Mouse (Mus musculus): ENCODE results near the gene Macrod2.

Macrod2 gene

DNA sequence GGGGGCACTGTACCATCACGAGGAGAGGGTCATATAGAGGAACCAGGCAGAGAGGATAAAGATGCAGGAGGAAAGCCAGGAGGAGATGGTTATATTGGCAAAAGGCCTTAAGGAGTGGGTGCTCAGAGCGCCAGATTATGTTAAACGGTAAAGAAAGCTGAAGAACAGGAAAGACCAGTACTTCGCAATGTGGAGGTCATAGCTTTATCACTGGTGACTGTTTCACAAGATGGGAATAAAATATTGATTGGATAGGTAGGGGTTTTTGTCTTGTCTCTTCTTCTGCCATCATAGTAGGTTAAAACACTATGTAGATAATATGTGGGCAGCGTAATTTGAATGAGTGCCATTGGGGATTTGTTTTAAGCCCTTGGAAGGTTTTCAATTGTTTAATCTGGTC, 816.2 kb downstream of the Macrod2 start:
- DNase-seq (ENCODE audit: low read depth, low spot score): no peak

DNA sequence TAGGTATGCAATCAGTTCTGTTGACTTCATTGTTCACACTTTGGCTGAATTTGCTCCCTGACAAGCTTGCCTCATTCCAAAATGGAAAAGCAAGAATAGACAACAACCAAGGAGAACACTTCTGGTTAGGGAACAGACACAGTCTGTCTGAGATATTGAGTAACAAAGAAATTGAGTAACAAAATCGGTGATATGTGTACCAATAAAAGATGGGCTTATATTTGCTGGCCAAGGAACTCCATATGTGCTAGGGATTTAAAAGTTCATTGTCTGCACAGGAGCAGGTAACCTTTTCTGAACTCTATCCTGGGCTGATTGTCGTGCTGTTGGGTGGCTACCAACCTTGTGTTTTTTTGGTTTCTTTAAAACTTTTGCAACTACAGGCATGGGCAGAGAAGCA, 817.2 kb downstream of the Macrod2 start:
- no peak for DNase-seq (ENCODE audit: low read depth, low spot score)

DNA sequence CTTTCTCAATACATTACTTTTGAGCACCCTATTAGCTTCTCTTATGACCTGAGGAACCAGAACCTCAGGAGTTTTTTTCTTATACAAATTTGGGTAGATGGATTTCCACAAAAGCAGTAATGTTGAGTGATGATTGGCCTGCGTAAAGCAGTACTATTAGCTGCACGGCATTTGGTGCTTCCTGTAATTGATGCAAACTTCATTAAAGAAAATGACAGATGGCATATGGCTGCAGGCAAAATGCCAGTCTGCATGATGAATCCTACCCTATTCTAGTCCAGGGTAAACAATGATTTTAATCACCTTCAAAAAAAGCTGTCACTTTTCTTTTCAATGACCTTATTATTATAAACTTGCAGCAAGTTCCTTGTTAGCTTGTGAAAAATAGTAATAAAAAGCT, 822.4 kb downstream of the Macrod2 start:
- DNase-seq (ENCODE audit: low read depth, low spot score): no peak

DNA sequence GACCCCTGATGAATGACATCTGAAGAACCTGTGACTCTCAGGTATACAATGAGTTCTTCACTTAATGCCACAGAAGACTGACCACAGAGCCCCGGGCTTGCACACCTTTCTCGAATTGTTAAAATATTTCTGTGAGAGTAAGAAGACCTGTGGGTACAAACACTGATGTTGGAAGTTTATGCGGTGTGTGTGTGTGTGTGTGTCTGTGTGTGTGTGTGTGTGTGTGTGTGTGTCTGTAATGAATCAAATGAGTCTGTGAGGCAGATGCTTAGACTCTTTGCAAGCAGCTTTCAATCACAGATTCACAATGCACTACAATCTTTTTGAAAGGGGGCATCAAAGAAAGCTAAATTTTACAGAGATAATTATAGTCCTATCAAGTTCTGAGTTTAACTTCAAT, 822.8 kb downstream of the Macrod2 start:
- DNase-seq (ENCODE audit: low read depth, low spot score): no peak

DNA sequence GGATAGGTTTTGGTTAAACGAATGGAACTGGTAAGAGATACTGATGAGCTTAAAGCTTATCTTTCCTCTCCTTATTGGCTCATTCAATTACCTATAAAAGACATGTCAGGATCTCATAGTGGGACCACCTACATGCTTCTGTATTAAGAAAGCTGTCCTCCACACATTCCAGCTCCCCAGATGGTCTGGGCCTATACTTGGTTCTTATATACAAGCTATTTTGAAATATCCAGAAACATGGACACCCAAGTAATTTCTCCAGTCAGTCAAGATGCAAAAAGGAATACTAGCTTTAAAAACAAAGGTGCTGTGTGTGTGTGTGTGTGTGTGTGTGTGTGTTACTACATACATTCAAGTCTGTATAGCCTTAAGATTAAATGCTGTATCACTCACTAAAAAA, 833.7 kb downstream of the Macrod2 start:
- no peak for DNase-seq (ENCODE audit: low read depth, low spot score)

DNA sequence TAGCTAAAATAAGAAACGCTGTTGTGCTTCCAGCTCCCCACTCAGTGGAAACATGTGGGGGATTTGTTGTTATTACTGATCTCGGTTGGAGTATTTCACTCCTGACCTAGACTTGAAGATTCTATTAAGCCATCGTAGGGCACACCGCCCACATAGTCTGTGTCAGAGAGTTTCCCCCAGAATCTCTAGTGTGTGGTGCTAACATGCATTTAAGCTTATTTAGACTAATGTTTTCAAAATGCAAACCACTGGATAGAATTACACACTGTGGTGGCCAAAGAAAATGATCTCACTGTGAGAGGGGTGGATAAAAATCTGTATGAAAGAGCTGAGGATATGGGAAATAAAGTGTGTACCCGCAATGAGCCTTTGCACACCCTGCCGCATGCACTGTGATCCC, 834.7 kb downstream of the Macrod2 start:
- DNase-seq (ENCODE audit: low read depth, low spot score): no peak

DNA sequence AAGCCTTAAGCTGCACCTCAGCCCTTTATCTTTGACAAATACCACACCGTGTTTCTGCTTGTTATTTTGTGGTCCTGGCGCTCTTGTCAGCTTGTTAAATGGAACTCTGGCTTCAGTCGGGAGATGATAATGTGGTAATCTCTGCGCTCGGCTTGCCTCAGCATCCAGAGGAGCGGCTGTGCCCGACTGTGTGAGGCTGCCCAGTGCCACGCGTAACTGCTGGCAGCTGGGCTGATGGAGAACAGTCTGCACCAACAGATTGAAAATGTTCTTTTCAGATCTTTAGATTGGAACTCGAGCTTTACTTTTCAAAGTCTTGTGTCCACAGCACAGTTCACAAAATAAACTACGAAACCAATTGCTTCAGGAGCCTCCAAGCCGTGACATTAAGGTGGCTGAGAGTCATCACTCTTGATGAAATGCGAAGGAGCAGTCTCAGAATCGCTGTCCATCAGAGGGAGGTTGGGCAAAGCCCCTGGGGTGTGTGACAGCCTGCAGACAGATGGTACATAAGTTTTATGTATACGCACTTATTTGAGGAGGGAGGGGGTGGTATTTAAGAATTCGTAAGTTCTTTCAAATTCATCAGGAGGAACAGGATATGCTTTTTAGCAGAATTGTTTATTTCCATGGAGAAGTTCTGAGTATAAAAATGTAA, 836.0 kb downstream of the Macrod2 start:
- DNase-seq (ENCODE audit: low read depth, low spot score): no peak

DNA sequence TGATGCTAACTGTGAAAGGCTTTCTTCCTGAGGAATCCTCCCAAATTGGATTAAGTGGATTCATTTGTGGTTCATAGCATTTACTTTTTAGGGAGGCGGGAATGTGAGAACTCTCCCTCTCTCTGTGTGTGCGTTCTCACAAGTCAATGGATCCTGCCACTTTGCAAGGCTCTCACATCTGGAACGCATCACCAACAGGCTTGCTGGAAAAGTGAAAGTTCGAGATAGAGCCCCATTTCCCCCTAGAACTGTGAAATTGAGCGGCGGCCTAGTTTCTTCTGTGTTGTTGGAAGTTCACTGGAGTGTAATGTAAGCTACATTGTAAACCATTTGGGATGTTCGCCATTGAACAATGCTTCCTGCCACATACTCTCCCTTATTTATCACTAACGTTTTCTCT, 839.2 kb downstream of the Macrod2 start:
- peak; percentile 61 for DNase-seq (ENCODE audit: low read depth, low spot score)

DNA sequence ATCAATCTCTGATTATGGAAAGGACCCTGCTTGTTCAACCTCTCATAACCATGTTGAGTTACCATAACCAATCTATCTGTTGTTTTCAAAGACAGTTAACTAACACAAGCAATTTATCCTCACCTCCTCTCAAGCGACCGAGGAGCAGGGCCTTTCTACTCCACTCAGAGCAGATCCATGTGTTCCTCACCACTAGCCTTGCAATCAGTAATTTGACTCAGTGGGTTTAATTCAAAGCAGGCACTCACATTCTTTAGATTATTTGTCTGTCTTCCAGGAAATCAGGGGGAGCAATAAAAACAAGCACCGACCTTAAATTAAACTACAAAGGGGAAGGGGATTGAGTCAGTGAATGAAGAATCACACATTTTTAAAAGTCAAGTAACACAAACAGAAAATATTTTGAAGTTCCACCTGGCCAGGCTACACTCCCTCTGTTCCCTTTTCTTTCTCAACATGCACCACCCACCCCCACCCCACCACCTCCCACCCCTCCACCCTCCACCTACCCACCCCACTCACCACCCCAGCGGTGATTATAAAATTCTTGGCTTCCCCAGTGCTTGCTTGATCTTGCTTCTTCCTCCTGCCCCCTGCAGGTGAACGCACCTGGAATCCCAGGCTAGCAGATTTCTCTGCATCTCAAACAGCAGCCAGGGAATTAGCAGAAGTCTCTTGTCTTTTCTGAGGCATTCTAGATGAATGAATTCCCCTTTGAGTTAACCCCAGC, 839.8 kb downstream of the Macrod2 start:
- DNase-seq (ENCODE audit: low read depth, low spot score): peak; percentile 34

DNA sequence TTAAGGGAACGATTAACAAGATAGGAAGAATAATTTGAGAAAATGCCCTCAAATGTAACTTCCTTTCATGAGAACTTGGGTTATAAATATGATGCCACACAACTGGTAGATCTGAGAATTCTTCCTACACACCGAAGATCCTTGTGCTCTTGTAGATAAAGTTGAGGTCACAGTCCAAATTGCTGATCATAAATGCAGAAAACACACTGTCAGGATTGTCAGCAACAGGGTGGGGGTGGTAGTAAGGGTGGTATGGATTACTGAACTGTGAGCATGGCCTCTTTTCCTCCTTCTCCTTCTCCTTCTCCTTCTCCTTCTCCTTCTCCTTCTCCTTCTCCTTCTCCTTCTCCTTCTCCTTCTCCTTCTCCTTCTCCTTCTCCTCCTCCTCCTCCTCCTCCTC, 852.6 kb downstream of the Macrod2 start:
- DNase-seq (ENCODE audit: low read depth, low spot score): no peak

DNA sequence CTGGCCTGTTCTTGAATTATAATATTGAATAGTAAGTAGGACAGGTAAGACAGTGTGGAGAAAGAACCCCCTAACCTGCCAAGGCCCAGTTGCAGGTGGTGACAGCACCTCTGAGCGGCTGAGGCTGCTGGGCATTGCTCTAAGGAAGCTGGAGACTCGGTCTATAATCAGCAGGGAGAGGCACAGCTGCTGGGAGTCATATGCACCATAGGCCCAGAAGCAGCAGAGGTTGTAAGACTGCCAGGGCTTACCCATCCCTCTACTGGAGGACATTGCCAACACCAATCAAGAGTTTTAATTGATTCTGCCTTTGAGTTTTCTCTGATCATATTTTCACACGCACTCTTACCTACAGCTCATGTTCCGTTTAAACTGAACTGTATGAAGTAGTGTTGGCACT, 869.5 kb downstream of the Macrod2 start:
- no peak for DNase-seq (ENCODE audit: low read depth, low spot score)

DNA sequence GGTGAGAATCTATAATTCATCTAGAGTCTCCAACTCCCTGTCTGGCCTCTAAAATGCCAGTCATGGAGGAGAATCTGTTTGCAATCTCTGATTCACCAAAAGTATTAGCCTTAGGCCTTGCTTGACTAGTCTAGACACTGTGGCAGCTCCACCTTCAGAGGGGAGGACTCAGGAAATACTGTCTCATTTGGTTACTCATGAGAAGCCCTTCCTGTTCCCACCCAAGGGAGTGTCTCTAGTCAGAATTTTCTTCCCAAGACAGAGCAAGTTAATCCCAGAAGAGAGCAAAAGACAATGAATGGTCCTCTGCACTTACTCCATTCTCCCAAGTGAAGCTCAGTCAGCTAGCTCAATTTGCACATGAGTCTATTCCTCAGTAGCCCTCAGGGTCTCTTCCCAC, 871.5 kb downstream of the Macrod2 start:
- DNase-seq (ENCODE audit: low read depth, low spot score): no peak

DNA sequence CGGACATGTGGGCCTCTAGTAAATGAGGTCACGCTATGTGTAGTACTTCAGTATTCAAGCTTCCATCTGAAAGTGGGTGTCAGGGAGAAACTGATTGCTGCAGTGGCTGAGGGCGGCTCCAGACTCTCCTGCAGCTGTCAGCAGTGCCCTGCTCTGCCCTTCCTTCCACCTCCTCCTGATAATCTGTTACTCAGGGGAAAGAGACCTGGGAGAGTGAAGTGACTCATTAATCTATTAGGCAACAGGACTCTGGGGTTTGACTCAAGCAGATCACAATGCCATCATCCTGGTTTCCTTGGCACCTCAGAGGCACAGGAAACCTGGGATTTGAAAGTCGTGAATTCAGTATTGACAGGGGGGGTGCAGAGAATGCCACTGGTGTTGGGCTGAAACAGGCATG, 876.4 kb downstream of the Macrod2 start:
- no peak for DNase-seq (ENCODE audit: low read depth, low spot score)

DNA sequence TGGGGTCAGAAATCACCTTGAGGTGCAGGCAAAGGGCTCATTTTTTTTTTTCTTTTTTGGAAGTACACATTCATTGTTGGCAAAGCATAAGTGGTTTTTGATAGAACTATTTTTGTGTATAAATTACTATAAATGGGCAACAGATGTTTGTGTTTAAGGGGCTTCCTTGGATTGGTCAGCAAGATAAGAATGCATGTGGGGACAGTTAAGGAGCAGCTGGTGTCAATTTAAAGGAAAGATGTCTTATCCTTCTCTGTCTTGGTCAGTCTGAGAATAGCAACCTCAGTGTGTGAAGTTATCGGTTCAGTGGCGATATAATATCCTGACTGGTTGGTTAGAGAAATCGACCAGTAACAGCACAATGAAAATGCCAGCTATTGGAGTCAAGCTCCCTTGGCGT, 877.9 kb downstream of the Macrod2 start:
- no peak for DNase-seq (ENCODE audit: low read depth, low spot score)

DNA sequence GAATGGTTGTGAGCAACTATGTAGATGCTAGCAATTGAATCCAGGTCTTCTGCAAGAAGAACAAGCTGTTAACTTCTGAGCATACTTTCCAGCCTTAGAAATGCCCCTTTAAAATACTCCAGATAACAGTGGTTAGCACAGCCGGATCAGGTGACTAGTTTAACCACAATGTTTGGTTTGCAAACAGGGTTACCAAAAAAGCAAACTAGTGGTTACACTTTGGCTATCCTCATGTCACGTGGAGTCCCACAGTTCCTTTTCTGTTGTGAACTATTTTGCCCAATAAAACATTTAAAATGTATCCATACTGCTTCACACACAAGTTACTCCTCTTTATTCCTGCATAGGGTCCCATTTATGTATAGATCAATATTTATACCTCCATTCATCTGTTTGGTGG, 879.2 kb downstream of the Macrod2 start:
- DNase-seq (ENCODE audit: low read depth, low spot score): no peak

DNA sequence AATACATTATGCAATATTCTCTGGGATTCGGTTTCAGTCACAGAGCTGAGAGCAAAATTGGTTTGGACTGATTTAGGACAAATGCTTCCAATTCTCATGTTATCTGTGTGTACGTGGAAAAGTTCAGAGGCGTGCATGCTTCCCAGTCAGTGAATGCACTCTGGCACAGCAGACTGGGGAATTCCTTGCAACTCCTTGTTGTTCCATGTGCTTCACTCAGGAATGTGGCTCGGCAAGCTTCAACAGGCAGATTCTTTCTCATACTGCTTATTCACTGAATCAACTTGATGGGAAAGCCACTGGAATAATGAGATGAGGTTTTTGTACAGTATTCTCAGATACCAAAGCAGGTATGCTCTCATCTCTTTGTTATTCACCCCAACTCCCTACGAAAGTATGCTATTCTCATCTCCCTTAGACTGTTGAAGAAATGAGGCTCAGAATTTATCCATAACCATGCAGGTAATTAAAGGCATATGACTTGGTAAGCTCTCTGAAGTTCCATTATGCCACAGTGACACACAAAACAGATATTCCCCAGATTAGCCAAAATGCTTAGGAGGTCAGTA, 884.1 kb downstream of the Macrod2 start:
- DNase-seq (ENCODE audit: low read depth, low spot score): peak; percentile 51

DNA sequence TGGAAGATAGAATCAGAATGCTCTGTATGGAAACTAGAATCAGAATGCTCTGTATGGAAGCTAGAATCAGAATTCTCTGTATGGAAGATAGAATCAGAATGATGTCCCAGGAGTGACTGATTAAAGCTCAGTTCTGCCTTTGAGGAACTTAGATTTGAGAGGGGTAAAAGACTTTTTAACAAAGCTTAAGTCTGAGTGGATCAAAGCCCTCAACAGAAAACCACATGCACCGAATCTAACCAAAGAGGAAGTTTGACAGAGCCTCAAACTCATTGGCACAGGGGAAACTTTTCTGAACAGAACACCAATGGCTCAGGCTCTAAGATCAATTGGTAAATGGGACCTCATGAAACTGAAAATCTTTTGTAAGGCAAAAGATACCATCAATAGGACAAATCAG, 885.7 kb downstream of the Macrod2 start:
- DNase-seq (ENCODE audit: low read depth, low spot score): no peak

DNA sequence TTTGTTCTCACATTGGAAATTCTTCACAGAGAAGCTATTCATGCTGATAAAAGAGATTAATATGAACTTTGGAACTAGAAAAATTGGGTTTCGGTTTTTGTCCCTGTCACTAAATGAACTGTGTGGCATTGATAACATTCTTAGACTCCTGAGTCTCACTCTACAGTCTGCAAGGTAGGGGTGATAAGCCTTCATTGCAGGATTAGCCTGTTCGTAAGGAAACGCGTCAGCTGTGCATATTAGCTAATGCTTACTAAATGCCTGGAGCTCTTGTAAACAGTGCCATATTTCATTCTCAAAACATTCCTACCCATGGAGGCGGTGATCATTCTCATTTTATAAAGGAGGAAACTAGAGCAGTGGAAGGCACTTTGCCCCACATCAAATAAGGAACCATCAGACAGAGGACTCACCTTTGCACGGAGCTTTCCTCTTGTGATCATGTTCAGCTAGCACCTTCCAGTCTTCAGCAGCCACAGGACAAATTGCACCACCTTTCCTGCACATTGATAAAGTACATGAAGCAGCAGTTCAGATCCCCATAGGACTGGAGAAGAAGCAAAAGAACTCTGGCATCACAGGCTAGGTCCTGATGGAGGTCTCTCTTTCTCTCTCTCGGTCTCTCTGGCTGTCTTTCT, 891.1 kb downstream of the Macrod2 start:
- DNase-seq (ENCODE audit: low read depth, low spot score): no peak

DNA sequence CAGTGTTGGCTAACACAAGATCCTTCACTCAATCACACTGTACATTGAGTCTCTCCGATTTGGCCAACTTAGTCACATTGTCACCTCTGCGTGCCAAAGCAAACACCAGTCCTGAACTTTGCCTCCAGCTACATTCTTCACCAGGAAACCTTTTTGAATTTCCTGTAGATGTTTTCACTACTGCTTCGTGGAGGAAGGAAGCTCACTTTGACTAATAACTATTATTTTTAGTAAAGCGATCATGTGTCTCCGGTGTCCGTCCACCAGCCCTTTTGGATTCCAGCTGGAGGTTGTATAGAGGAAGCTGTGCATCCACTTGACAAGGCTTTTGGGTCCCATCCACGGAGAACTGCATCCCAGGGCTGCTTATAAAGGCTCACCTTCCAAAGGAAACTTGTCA, 893.4 kb downstream of the Macrod2 start:
- DNase-seq (ENCODE audit: low read depth, low spot score): peak; percentile 22

DNA sequence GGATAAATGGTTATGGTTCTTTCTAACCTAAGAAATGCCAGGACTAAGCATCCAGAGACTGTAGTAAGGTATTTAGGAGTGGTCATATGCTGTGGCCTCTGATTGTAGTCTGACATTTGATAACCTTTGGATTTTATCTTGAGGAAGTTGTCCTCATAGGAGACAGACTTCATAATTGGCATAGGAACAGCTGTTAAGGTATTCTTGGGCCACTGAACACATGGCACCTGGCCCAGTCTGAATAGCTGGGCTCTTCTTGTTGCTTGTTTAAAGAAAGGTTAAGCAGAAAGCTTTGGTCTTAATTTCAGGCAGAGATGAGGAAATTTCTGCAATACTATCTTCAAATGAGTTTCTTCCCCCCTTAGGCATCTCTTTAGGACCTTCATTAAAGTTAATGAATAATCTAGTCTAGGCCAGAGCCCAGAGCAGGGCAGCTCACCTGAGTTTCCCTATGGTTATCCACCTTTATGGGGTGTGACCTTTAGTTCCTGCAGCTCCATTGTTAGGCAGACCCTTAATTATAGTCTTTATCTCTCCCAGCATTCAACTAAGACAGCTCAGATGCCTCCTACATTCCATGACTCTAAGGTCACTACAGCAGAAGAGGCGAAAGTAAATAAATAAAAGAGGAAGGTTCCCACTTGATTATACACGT, 894.1 kb downstream of the Macrod2 start:
- no peak for DNase-seq (ENCODE audit: low read depth, low spot score)

DNA sequence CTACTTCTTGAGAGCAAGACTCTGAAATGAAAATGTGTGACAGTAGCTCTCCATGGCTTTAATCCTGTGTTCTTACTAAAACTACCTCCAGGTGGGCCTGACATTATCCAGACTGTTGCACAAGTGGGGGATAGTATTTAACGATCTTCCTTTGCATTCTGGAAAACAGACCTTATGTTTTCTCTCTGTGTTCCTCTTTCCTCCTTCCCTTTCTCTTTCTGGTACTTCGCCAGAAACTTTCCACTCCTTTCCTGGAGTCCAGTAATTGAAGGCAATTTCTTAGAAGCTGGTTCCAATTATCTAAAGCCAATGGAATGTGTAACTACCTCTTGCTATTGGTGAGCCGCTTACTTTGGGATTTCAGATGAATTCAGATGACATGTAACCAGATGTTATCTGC, 897.7 kb downstream of the Macrod2 start:
- peak; percentile 52 for DNase-seq (ENCODE audit: low read depth, low spot score)

DNA sequence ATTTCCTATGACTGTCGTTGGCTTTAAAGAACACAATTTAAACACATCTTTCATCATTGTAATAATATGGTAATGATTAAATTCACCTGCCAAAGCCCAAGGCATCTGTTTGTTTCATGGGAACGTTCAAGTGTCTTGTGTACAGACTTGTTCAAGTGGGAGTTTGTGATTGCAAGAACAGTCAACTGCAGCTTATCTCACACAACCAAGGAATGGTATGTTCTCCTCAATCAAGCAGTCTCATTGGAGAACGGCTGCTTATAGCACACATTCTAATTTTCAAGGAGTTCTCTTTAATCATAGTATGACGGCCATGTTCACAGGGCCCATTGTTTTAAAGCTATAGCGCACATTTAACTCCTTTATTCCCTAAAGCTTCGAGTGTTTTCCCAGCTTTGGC, 904.1 kb downstream of the Macrod2 start:
- DNase-seq (ENCODE audit: low read depth, low spot score): no peak

Data from mesoderm, embryonic 11.5 days (tissue).